Mouse (Mus musculus) MEL (cell line): ENCODE measurements around the gene Arnt2. TPM values are rescaled to one million over a fixed set of nuclear protein-coding genes. Genes with fewer than 3 reads are reported as not detected.

Experiments
- DNase-seq: peaks from one replicate; pipeline ENCODE4 v3.0.0; 2011; ENCODE audit warnings: low read depth, low spot score
- H3K27ac ChIP-seq: 2 replicates; pipeline ENCODE4 v1.5.1; 2012; ENCODE audit warnings: low read depth, mild to moderate bottlenecking, control low read depth, low read length, moderate library complexity; ENCODE audit not compliant: control insufficient read depth
- H3K27me3 ChIP-seq, 2 experiments: fragments of 150-350 bp in 1 of 2; sonication (generic) in 1 of 2; 2 replicates each; pipeline ENCODE4 v1.6.1; 2012; ENCODE audit warnings: low read length in 2 of 2, mild to moderate bottlenecking in 2 of 2, improper control_type of control experiment in 1 of 2, moderate library complexity in 1 of 2; ENCODE audit not compliant: insufficient read depth in 2 of 2, control insufficient read depth in 1 of 2
- H3K36me3 ChIP-seq, 2 experiments: 2 replicates each; pipeline ENCODE4 v1.6.1; 2012 to 2014; ENCODE audit warnings: low read length in 2 of 2, improper control_type of control experiment in 1 of 2, inconsistent platforms in 1 of 2, mild to moderate bottlenecking in 1 of 2; ENCODE audit not compliant: insufficient read depth in 2 of 2, control insufficient read depth in 1 of 2
- H3K4me1 ChIP-seq, 2 experiments: fragments of 150-350 bp in 1 of 2; sonication (generic) in 1 of 2; 2 replicates each; pipeline ENCODE4 v1.6.1; 2012; ENCODE audit warnings: low read length in 2 of 2, improper control_type of control experiment in 1 of 2, mild to moderate bottlenecking in 1 of 2; ENCODE audit not compliant: insufficient read depth in 2 of 2, control insufficient read depth in 1 of 2
- H3K4me3 ChIP-seq, 2 experiments: fragments of 150-350 bp in 1 of 2; sonication (generic) in 1 of 2; 2 replicates each; pipeline ENCODE4 v1.5.1; 2012; ENCODE audit warnings: low read depth in 2 of 2, low read length in 2 of 2, mild to moderate bottlenecking in 2 of 2, moderate library complexity in 2 of 2, control low read depth in 1 of 2, improper control_type of control experiment in 1 of 2; ENCODE audit not compliant: control insufficient read depth in 1 of 2, insufficient read depth in 1 of 2
- H3K79me2 ChIP-seq: 2 replicates; pipeline ENCODE4 v1.6.1; 2012; ENCODE audit warnings: mild to moderate bottlenecking, low read length, moderate library complexity; ENCODE audit not compliant: control insufficient read depth, poor library complexity, insufficient read depth
- H3K9ac ChIP-seq: 2 replicates; pipeline ENCODE4 v1.6.1; 2012; ENCODE audit warnings: low read depth, mild to moderate bottlenecking, control low read depth, low read length, moderate library complexity; ENCODE audit not compliant: control insufficient read depth, poor library complexity, severe bottlenecking
- H3K9me3 ChIP-seq: fragments of 150-350 bp; sonication (generic); replicated peaks from 2 replicates; pipeline ENCODE4 v1.6.1; 2012; ENCODE audit warnings: mild to moderate bottlenecking, low read length, improper control_type of control experiment, moderate library complexity; ENCODE audit not compliant: insufficient read depth
- BHLHE40 ChIP-seq: IDR thresholded peaks from 2 replicates; pipeline ENCODE4 v1.6.1; 2012; ENCODE audit warnings: low read depth, mild to moderate bottlenecking, inconsistent platforms, low read length, improper control_type of control experiment, borderline replicate concordance
- CHD1 ChIP-seq: IDR thresholded peaks from 2 replicates; pipeline ENCODE4 v1.6.1; 2012; ENCODE audit warnings: low read depth, mild to moderate bottlenecking, inconsistent platforms, low read length, improper control_type of control experiment
- CHD2 ChIP-seq: IDR thresholded peaks from 2 replicates; pipeline ENCODE4 v1.6.1; 2011; ENCODE audit warnings: low read length, improper control_type of control experiment
- CTCF ChIP-seq, 3 experiments: IDR thresholded peaks in 2 of 3; conservative IDR thresholded peaks in 1 of 3; 2 replicates each; pipeline ENCODE4 v1.5.1; 2011 to 2012; ENCODE audit warnings: low read length in 3 of 3, low read depth in 2 of 3, mild to moderate bottlenecking in 2 of 3, improper control_type of control experiment in 1 of 3, inconsistent platforms in 1 of 3, mixed read lengths in 1 of 3, moderate library complexity in 1 of 3; ENCODE audit not compliant: control insufficient read depth in 1 of 3, insufficient read depth in 1 of 3, poor library complexity in 1 of 3, severe bottlenecking in 1 of 3
- E2F4 ChIP-seq: IDR thresholded peaks from 2 replicates; pipeline ENCODE4 v1.6.1; 2011; ENCODE audit warnings: low read depth, low read length, improper control_type of control experiment, borderline replicate concordance
- ELF1 ChIP-seq: IDR thresholded peaks from 2 replicates; pipeline ENCODE4 v1.6.1; 2014; ENCODE audit warnings: low read depth, mild to moderate bottlenecking, inconsistent platforms, low read length, improper control_type of control experiment, moderate library complexity
- ETS1 ChIP-seq: IDR thresholded peaks from 2 replicates; pipeline ENCODE4 v1.6.1; 2012; ENCODE audit warnings: low read depth, mild to moderate bottlenecking, inconsistent platforms, low read length, improper control_type of control experiment, moderate library complexity
- GABPA ChIP-seq: IDR thresholded peaks from 2 replicates; pipeline ENCODE4 v1.6.1; 2012; ENCODE audit warnings: low read depth, mild to moderate bottlenecking, inconsistent platforms, low read length, improper control_type of control experiment, moderate library complexity
- GATA1 ChIP-seq: IDR thresholded peaks from 2 replicates; pipeline ENCODE4 v1.6.1; 2011; ENCODE audit warnings: low read depth, low read length, improper control_type of control experiment
- JUND ChIP-seq: IDR thresholded peaks from 2 replicates; pipeline ENCODE4 v1.6.1; 2011; ENCODE audit warnings: low read depth, mild to moderate bottlenecking, improper control_type of control experiment, low read length
- KAT2A ChIP-seq: conservative IDR thresholded peaks from 2 replicates; pipeline ENCODE4 v1.6.1; 2012; ENCODE audit warnings: low read depth, low read length, improper control_type of control experiment, inconsistent platforms
- MAX ChIP-seq: IDR thresholded peaks from 2 replicates; pipeline ENCODE4 v1.6.1; 2011; ENCODE audit warnings: low read length, improper control_type of control experiment
- MEF2A ChIP-seq: IDR thresholded peaks from 2 replicates; pipeline ENCODE4 v1.6.1; 2014; ENCODE audit warnings: low read depth, mild to moderate bottlenecking, inconsistent platforms, low read length, improper control_type of control experiment; ENCODE audit not compliant: poor library complexity, insufficient replicate concordance, severe bottlenecking; ENCODE audit errors: extremely low read depth
- MXI1 ChIP-seq: IDR thresholded peaks from 2 replicates; pipeline ENCODE4 v1.6.1; 2011; ENCODE audit warnings: mild to moderate bottlenecking, low read depth, low read length, improper control_type of control experiment
- MYB ChIP-seq: IDR thresholded peaks from 2 replicates; pipeline ENCODE4 v1.6.1; 2011; ENCODE audit warnings: mild to moderate bottlenecking, low read depth, low read length, improper control_type of control experiment
- MYC ChIP-seq: IDR thresholded peaks from 2 replicates; pipeline ENCODE4 v1.6.1; 2011; ENCODE audit warnings: low read depth, mild to moderate bottlenecking, low read length, improper control_type of control experiment, moderate library complexity
- NELFE ChIP-seq: IDR thresholded peaks from 2 replicates; pipeline ENCODE4 v1.6.1; 2011; ENCODE audit warnings: low read depth, low read length, improper control_type of control experiment
- NRF1 ChIP-seq: IDR thresholded peaks from 2 replicates; pipeline ENCODE4 v1.6.1; 2014; ENCODE audit warnings: low read depth, mild to moderate bottlenecking, inconsistent platforms, low read length, improper control_type of control experiment, moderate library complexity; ENCODE audit not compliant: poor library complexity, insufficient read depth, severe bottlenecking
- POLR2A ChIP-seq, 2 experiments: IDR thresholded peaks; 2 replicates each; pipeline ENCODE4 v1.6.1; 2011 to 2012; ENCODE audit warnings: low read length in 2 of 2, mild to moderate bottlenecking in 2 of 2, control low read depth in 1 of 2, improper control_type of control experiment in 1 of 2, low read depth in 1 of 2, moderate library complexity in 1 of 2; ENCODE audit not compliant: control insufficient read depth in 1 of 2, insufficient read depth in 1 of 2, poor library complexity in 1 of 2
- POLR2AphosphoS2 ChIP-seq: IDR thresholded peaks from 2 replicates; pipeline ENCODE4 v1.6.1; 2011; ENCODE audit warnings: low read length, improper control_type of control experiment
- RAD21 ChIP-seq: IDR thresholded peaks from 2 replicates; pipeline ENCODE4 v1.6.1; 2011; ENCODE audit warnings: mild to moderate bottlenecking, low read depth, low read length, improper control_type of control experiment
- SIN3A ChIP-seq: IDR thresholded peaks from 2 replicates; pipeline ENCODE4 v1.6.1; 2012; ENCODE audit warnings: low read length, improper control_type of control experiment, inconsistent platforms
- SMC3 ChIP-seq: IDR thresholded peaks from 2 replicates; pipeline ENCODE4 v1.6.1; 2011; ENCODE audit warnings: low read depth, low read length, improper control_type of control experiment
- TAL1 ChIP-seq: IDR thresholded peaks from 2 replicates; pipeline ENCODE4 v1.6.1; 2012; ENCODE audit warnings: mild to moderate bottlenecking, inconsistent platforms, low read length, moderate library complexity, mixed read lengths
- TCF12 ChIP-seq: IDR thresholded peaks from 2 replicates; pipeline ENCODE4 v1.6.1; 2014; ENCODE audit warnings: low read depth, mild to moderate bottlenecking, inconsistent platforms, low read length, improper control_type of control experiment, moderate library complexity
- UBTF ChIP-seq: IDR thresholded peaks from 2 replicates; pipeline ENCODE4 v1.6.1; 2012; ENCODE audit warnings: low read depth, mild to moderate bottlenecking, inconsistent platforms, low read length, improper control_type of control experiment, moderate library complexity, borderline replicate concordance; ENCODE audit not compliant: insufficient read depth
- USF2 ChIP-seq, 2 experiments: IDR thresholded peaks; 2 replicates each; pipeline ENCODE4 v1.6.1; 2011 to 2012; ENCODE audit warnings: improper control_type of control experiment in 2 of 2, low read length in 2 of 2, borderline replicate concordance in 1 of 2, inconsistent platforms in 1 of 2, low read depth in 1 of 2, mild to moderate bottlenecking in 1 of 2; ENCODE audit not compliant: insufficient read depth in 1 of 2
- ZC3H11A ChIP-seq: IDR thresholded peaks from 2 replicates; pipeline ENCODE4 v1.6.1; 2012; ENCODE audit warnings: low read depth, mild to moderate bottlenecking, inconsistent platforms, low read length, improper control_type of control experiment
- ZNF384 ChIP-seq: IDR thresholded peaks from 2 replicates; pipeline ENCODE4 v1.6.1; 2012; ENCODE audit warnings: low read depth, mild to moderate bottlenecking, inconsistent platforms, low read length, improper control_type of control experiment
- polyA plus RNA-seq, 2 experiments: library from polyadenylated mRNA; stranded (reverse) in 1 of 2; unstranded in 1 of 2; fragments of >175 nt in 1 of 2; fragments of >200 nt in 1 of 2; gene quantifications; 2 replicates each; pipeline versions ENCODE4 v1.2.1 to v1.2.4; 2012; ENCODE audit warnings: low replicate concordance in 2 of 2, low read depth in 1 of 2; ENCODE audit not compliant: insufficient read length in 2 of 2, insufficient read depth in 1 of 2, missing spikeins in 1 of 2
- total RNA-seq: library from RNA; depleted of rRNA; stranded (reverse); fragments of 300-350 nt; gene quantifications from 2 replicates; pipeline ENCODE4 v1.2.3, GENCODE M21; 2012

Gene Arnt2
- total and polyA plus RNA-seq, 3 experiments: not detected

DNA sequence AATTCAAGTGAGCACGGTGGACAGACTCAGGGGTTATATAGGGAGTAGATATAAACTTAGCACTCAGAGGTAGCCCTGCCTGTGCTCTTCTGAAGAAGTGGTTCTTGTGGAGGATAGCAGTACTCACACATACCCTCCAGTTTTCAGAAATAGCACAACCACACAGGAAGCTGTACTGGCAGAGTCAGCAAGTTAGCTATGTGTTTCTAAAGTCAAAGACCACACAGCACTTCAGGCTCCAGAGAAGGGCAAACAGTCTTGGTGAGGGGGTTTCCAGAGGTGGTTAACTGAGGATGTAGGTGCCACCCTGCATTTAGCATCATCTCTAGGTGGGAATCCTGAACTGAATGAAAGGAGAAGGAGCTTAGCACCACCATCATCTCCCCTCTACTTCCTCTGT, 23.5 kb downstream of the Arnt2 start:
- no peaks in the 10 kb centered on the region for H3K27me3 ChIP-seq
- no peaks in the 10 kb centered on the region for H3K79me2 ChIP-seq
- no peak overlapping the region for H3K9ac ChIP-seq
- no peaks in the 10 kb centered on the region for H3K36me3 ChIP-seq
- H3K4me3 ChIP-seq: no peak overlapping the region
- no peak for DNase-seq
- TF ChIP-seq E2F4 (no peak), SMC3 (no peak), GABPA (no peak), ELF1 (no peak), CHD2 (no peak), TAL1 (no peak), MYB (no peak), MYC (no peak), MAX (no peak), CTCF (IDR thresholded peaks at IDR 0.05 in 2 of 3, conservative IDR thresholded peaks at IDR 0.05 in 1 of 3; ENCODE audit: control insufficient read depth in 1 of 3, insufficient read depth in 1 of 3, low read depth in 2 of 3, low read length in 3 of 3, poor library complexity in 1 of 3, severe bottlenecking in 1 of 3) (no peak), POLR2AphosphoS2 (no peak), MXI1 (no peak), NRF1 (no peak), NELFE (no peak), RAD21 (no peak), POLR2A (IDR thresholded peaks at IDR 0.05; ENCODE audit: control insufficient read depth in 1 of 2, insufficient read depth in 1 of 2, low read depth in 1 of 2, low read length in 2 of 2, poor library complexity in 1 of 2) (no peak), ZC3H11A (no peak), CHD1 (no peak), SIN3A (no peak), UBTF (no peak)
- no peaks in the 10 kb centered on the region for H3K4me1 ChIP-seq
- H3K27ac ChIP-seq: no peak overlapping the region
- no peaks in the 10 kb centered on the region for H3K9me3 ChIP-seq

DNA sequence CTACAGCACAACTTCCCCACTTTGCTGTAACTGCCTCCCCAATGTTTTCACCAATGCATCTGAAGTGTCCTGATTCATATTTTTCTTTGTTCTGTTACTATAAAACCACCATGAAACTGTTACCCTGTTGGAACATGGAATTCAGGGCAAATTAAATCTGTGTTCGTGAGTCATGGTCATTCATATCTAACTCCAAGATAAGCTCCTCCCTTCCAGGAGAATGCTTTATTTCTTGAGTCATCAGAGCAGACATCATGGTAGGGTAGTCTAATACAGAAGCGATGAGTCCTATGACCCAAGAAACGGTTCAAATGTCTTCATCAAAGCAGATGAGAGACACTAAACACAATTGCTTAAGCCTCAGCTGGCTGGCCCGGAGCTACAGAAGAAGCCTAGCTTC, 25.2 kb downstream of the Arnt2 start:
- no peak for TF ChIP-seq CHD2
- TF ChIP-seq TCF12: no peak
- TF ChIP-seq POLR2A (IDR thresholded peaks at IDR 0.05; ENCODE audit: control insufficient read depth in 1 of 2, insufficient read depth in 1 of 2, low read depth in 1 of 2, low read length in 2 of 2, poor library complexity in 1 of 2): no peak
- TF ChIP-seq BHLHE40: no peak
- no peak for TF ChIP-seq MAX
- TF ChIP-seq E2F4: no peak
- TF ChIP-seq CHD1: no peak
- TF ChIP-seq KAT2A: no peak
- no peak for TF ChIP-seq JUND
- TF ChIP-seq TAL1: no peak
- no peak for TF ChIP-seq NRF1
- no peak for TF ChIP-seq RAD21
- TF ChIP-seq MEF2A: no peak
- TF ChIP-seq USF2 (IDR thresholded peaks at IDR 0.05; ENCODE audit: borderline replicate concordance in 1 of 2, insufficient read depth in 1 of 2, low read depth in 1 of 2, low read length in 2 of 2): no peak
- TF ChIP-seq GATA1: no peak
- no peak for TF ChIP-seq ETS1
- no peak for TF ChIP-seq ZNF384

More for the DNA sequence above, 25.2 kb downstream of the Arnt2 start:
- no peaks in the 10 kb centered on the region for H3K4me1 ChIP-seq
- no peak overlapping the region for H3K4me3 ChIP-seq
- no peak overlapping the region for H3K27ac ChIP-seq
- DNase-seq: no peak
- no peaks in the 10 kb centered on the region for H3K79me2 ChIP-seq
- H3K9me3 ChIP-seq: no peaks in the 10 kb centered on the region
- no peak overlapping the region for H3K9ac ChIP-seq
- H3K36me3 ChIP-seq: no peaks in the 10 kb centered on the region
- no peaks in the 10 kb centered on the region for H3K27me3 ChIP-seq
